In genomic region chr1:86452713-86453112, GRCm38 (mm10) we compare ENCODE assay signal across 25 mouse cellular contexts. TPM values are rescaled to one million over a fixed set of nuclear protein-coding genes. Genes with fewer than 3 reads are reported as not detected.
"Had no signal": no experiment of that assay in that cellular context is flagged by ENCODE, and none has a peak within 500 bp of the region (broad histone marks: within the 10 kb centered on the region; RNA-seq: fewer than 3 reads in every experiment).

No protein-coding gene starts in this region.

- H3K4me2 ChIP-seq: neural tube, embryonic 12.5 days; neural tube, embryonic 13.5 days; neural tube, embryonic 15.5 days; stomach, embryonic 15.5 days had no signal

- H3K36me3 ChIP-seq: neural tube, embryonic 12.5 days; neural tube, embryonic 13.5 days; neural tube, embryonic 15.5 days; stomach, embryonic 15.5 days had no signal

- H3K9me3 ChIP-seq: neural tube, embryonic 12.5 days; neural tube, embryonic 13.5 days; neural tube, embryonic 15.5 days; stomach, embryonic 15.5 days had no signal

- H3K27me3 ChIP-seq: neural tube, embryonic 12.5 days; neural tube, embryonic 13.5 days; neural tube, embryonic 15.5 days; stomach, embryonic 15.5 days had no signal

- H3K9ac ChIP-seq: neural tube, embryonic 12.5 days; neural tube, embryonic 13.5 days; neural tube, embryonic 15.5 days; stomach, embryonic 15.5 days had no signal

- H3K27ac ChIP-seq: neural tube, embryonic 12.5 days; neural tube, embryonic 13.5 days; neural tube, embryonic 15.5 days; stomach, embryonic 15.5 days; stomach, postnatal 0 days had no signal

- DNase-seq: retina, postnatal 1 day; right cerebral cortex, adult 18-20 months; right cerebral cortex, postnatal 14 days; right cerebral cortex, postnatal 25 days; right cerebral cortex, postnatal 4 days; spleen, adult 18-20 months; thymus, adult 18-20 months; thymus, adult 2 months; thymus, postnatal 14 days; thymus, postnatal 25 days; thymus, postnatal 36 days; thymus, postnatal 4 days had no signal

- H3K4me3 ChIP-seq: neural tube, embryonic 12.5 days; neural tube, embryonic 13.5 days; neural tube, embryonic 15.5 days; stomach, embryonic 15.5 days had no signal

RNA-seq across cellular contexts. Expression of gene Tex44, which starts 26.6 kb away (rescaled TPM):
- total RNA-seq: neutrophil, adult 5-6 weeks had no signal
- polyA plus RNA-seq: neural tube, embryonic 12.5 days; neural tube, embryonic 13.5 days; neural tube, embryonic 14.5 days; neural tube, embryonic 15.5 days; small intestine, adult 2 months; spleen, adult 2 months; stomach, embryonic 14.5 days; stomach, embryonic 15.5 days; stomach, embryonic 16.5 days; stomach, postnatal 0 days; urinary bladder, adult 2 months had no signal

RNA-seq across cellular contexts. Expression of gene Nmur1, which starts 26.7 kb away (rescaled TPM):
- total RNA-seq: neutrophil, adult 5-6 weeks had no signal
- polyA plus RNA-seq: neural tube, embryonic 14.5 days; stomach, embryonic 14.5 days; stomach, embryonic 15.5 days; stomach, embryonic 16.5 days; thymus, postnatal 0 days had no signal
